Mouse (Mus musculus) kidney, embryonic 15.5 days (tissue): ENCODE data around the gene Etv2. TPM values are rescaled to one million over a fixed set of nuclear protein-coding genes. Genes with fewer than 3 reads are reported as not detected.
A peak's percentile ranks its signal among the peaks of the same experiment; 100 is the strongest.

Experiments used
- ATAC-seq: fragments of 200-750 bp; cut with Nextera tagmentation; replicated peaks from 2 replicates; pipeline ENCODE4 v1.8.0; 2017; ENCODE audit warnings: moderate TSS enrichment; ENCODE audit not compliant: low FRiP score
- H3K27ac ChIP-seq: fragments of 300-500 bp; sonication (generic); 2 replicates; pipeline ENCODE4 v1.5.1; 2015; ENCODE audit warnings: mild to moderate bottlenecking, inconsistent platforms
- H3K27me3 ChIP-seq: fragments of 300-500 bp; sonication (generic); 2 replicates; pipeline ENCODE4 v1.6.1; 2015; ENCODE audit warnings: inconsistent platforms
- H3K36me3 ChIP-seq: fragments of 300-500 bp; sonication (generic); 2 replicates; pipeline ENCODE4 v1.6.1; 2015; ENCODE audit warnings: inconsistent platforms
- H3K4me1 ChIP-seq: fragments of 300-500 bp; sonication (generic); 2 replicates; pipeline ENCODE4 v1.6.1; 2015; ENCODE audit warnings: inconsistent platforms
- H3K4me2 ChIP-seq: fragments of 300-500 bp; sonication (generic); 2 replicates; pipeline ENCODE4 v1.6.1; 2015; ENCODE audit warnings: moderate library complexity, mild to moderate bottlenecking, inconsistent platforms
- H3K4me3 ChIP-seq: fragments of 300-500 bp; sonication (generic); replicated peaks from 2 replicates; pipeline ENCODE4 v1.5.1; 2015; ENCODE audit warnings: mild to moderate bottlenecking, inconsistent platforms
- H3K9ac ChIP-seq: fragments of 300-500 bp; sonication (generic); 2 replicates; pipeline ENCODE4 v1.6.1; 2015; ENCODE audit warnings: mild to moderate bottlenecking, inconsistent platforms
- H3K9me3 ChIP-seq: fragments of 300-500 bp; sonication (generic); replicated peaks from 2 replicates; pipeline ENCODE4 v1.6.1; 2016; ENCODE audit warnings: inconsistent platforms
- WGBS: fragments of 180-500 bp; shearing (Covaris S2); methylation state at CpG from one replicate; pipeline ENCODE4 v1.1.7; 2015; ENCODE audit warnings: mixed read lengths; 5-methylcytosine and 5-hydroxymethylcytosine counted together
- polyA plus RNA-seq: library from polyadenylated mRNA; unstranded; fragments of >200 nt; fragmentation: Nextera tagmentation; extraction: Ambion mirVana; gene quantifications from 2 replicates; pipeline ENCODE4 v1.2.1, GENCODE M21; 2015

The Etv2 gene
- polyA plus RNA-seq, 1 experiment from 2014 or later: not detected

DNA sequence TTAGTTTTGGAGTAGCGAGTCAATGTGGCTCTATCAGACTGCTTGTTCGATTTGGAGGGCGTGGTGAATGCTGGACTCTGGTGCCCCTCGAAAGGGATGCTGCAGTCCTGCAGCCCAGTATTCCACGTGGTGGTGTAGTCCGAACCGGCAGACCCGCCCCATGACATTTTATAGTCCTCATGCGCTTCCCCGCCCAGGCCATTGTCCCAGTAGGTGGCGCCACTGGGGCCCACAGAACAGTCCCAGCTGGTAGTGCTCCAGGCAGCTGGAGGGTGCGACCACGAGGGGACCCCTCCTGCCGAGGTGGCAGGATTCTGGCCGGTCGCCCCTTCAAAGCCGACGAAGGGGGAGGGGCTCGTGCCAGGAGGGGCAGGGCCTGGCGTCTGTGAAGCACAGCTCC, 1.0 kb downstream of the Etv2 start:
- Histone ChIP-seq H3K9me3 (no peaks in the 10 kb centered on the region), H3K9ac (no peak overlapping the region), H3K4me2 (peak overlapping the region; percentile 56), H3K27ac (no peak overlapping the region), H3K4me1 (peaks cover 30% of the 10 kb centered on the region), H3K4me3 (peak overlapping the region; percentile 26), H3K27me3 (peaks cover 69% of the 10 kb centered on the region), H3K36me3 (no peaks in the 10 kb centered on the region)
- ATAC-seq: peak; percentile 73
- under 1% methylated on average over 20 of the region's 20 CpGs for WGBS

DNA sequence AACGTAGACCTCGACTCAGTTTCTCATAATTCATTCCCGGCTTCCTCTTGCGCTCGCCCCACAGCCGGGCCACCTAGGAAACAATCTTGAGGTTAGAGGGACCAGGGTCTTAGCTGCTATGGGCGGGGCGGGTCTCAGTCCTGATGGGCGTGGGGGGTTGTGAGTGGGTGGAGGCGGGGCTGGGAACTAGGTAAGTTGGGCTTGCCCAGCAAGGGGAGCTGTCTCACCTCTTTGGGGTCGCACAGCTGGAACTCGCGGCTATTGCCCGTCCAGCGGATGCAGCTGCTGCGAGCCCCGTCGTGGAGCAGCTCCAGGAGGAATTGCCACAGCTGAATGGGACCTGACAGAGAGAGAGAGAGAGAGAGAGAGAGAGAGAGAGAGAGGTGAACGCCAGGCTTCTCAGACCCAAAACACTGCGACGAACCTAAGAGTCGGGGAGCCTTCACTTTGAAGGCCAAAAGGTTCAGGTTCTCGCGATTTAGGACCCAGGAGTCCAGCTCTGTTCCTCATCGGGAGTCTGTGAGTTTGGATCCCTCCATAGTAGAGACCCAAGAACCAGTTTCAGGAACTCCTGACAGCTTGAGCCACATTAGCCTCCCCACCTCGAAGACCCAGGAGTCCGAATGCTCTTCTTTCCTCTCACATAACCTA, 1.8 kb downstream of the Etv2 start:
- Histone ChIP-seq H3K9ac (0 out of 2 replicates have a peak overlapping the region, but pooled peaks have one; percentile 2), H3K9me3 (no peaks in the 10 kb centered on the region), H3K27me3 (peaks cover 76% of the 10 kb centered on the region), H3K4me2 (0 out of 2 replicates have a peak overlapping the region, but pooled peaks have one; percentile 14), H3K36me3 (no peaks in the 10 kb centered on the region), H3K4me1 (peaks cover 26% of the 10 kb centered on the region), H3K27ac (no peak overlapping the region), H3K4me3 (peak overlapping the region; percentile 12)
- 4% methylated on average over 27 of the region's 27 CpGs for WGBS
- ATAC-seq: no peak

- Histone ChIP-seq H3K9me3 (no peaks in the 10 kb centered on the region), H3K27ac (no peak overlapping the region), H3K4me2 (no peak overlapping the region), H3K4me3 (no peak overlapping the region), H3K36me3 (peaks cover 6% of the 10 kb centered on the region), H3K9ac (no peak overlapping the region), H3K4me1 (peaks cover 19% of the 10 kb centered on the region), H3K27me3 (peaks cover 52% of the 10 kb centered on the region)
- ATAC-seq: no peak
Observed at GRCm38 (mm10) chr7:30629013-30629412, 6.6 kb downstream of the Etv2 start.

DNA sequence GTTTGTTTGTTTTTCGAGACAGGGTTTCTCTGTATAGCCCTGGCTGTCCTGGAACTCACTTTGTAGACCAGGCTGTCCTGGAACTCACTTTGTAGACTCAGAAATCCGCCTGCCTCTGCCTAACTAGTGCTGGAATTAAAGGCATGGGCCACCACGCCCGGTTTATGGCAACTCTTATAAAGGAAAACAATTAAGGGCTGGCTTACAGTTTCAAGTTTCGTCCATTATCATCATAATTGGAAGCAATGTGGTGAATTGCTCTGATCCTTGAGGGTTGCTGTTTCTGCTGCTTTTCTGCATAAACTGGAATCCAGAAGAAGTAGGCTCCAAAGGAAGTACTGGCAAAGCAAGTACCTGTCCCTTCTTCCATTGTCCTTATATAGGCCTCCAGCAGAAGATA, 9.0 kb downstream of the Etv2 start:
- Histone ChIP-seq H3K9me3 (no peaks in the 10 kb centered on the region), H3K36me3 (peaks cover 30% of the 10 kb centered on the region), H3K4me3 (peak overlapping the region; percentile 86; the same call in 1 of the 2 replicates), H3K9ac (no peak overlapping the region), H3K4me1 (peaks cover 13% of the 10 kb centered on the region), H3K27me3 (peaks cover 29% of the 10 kb centered on the region), H3K4me2 (peak overlapping the region; percentile 83), H3K27ac (no peak overlapping the region)
- no peak for ATAC-seq
- 84% methylated on average over 5 of the region's 5 CpGs for WGBS

- Histone ChIP-seq H3K36me3 (peaks cover 38% of the 10 kb centered on the region), H3K4me3 (peak within 1 kb of the TSS; percentile 86), H3K27ac (peak within 1 kb of the TSS; percentile 49), H3K4me2 (peak within 1 kb of the TSS; percentile 83), H3K4me1 (peaks cover 13% of the 10 kb centered on the region), H3K9me3 (no peaks in the 10 kb centered on the region), H3K9ac (peak within 1 kb of the TSS; percentile 73), H3K27me3 (peaks cover 21% of the 10 kb centered on the region)
- WGBS: 1% methylated on average over 44 of the region's 44 CpGs
- ATAC-seq: peak; percentile 93
Observed at GRCm38 (mm10) chr7:30625530-30626384, 9.9 kb downstream of the Etv2 start, which contains the start of gene Cox6b1. Cox6b1 (minus strand) TSS chr7:30626151.

DNA sequence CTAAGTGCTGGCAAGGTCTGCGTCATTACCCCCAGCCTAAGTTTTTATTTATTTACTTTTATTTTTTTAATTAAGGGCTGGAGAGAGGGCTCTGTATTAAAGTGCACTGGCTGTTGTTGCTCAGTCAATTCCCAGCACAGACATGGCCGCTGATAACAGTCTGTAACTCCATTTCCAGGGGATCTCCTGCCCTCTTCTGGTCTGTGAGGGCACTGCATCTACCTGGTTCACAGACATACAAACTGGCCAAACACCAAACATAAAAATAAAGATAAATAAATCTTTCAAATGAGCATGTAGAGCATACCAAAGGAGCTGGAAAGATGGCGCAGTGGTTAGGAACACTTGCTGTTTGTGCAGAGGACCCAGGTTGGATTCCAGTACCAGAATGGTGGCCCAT, 16.4 kb downstream of the Etv2 start:
- Histone ChIP-seq H3K4me3 (no peak overlapping the region), H3K9ac (no peak overlapping the region), H3K27ac (no peak overlapping the region), H3K27me3 (no peaks in the 10 kb centered on the region), H3K4me1 (peaks cover under 1% of the 10 kb centered on the region), H3K4me2 (no peak overlapping the region), H3K9me3 (no peaks in the 10 kb centered on the region), H3K36me3 (peaks cover 87% of the 10 kb centered on the region)
- ATAC-seq: no peak
- WGBS: 88% methylated on average over 3 of the region's 3 CpGs

DNA sequence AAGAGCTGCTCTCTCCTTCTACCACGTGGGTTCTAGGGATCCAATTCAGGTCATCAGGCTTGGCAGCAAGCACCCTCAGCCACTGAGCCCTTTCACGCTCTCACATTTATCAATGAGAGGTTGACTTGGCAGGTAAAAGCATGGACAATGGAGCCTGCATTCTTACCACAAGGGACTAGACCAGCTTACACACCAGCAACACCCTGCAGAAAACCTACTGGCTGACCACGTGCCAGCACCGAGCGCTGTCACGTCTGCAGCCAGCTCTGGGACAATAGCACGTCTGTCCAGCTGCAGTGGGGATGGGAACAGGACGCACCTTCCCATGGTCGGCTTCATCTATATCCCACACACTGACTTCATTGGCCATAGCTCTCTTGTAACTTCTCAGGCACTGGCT, 17.0 kb downstream of the Etv2 start:
- ATAC-seq: no peak
- H3K36me3 ChIP-seq: peaks cover 82% of the 10 kb centered on the region
- no peak overlapping the region for H3K9ac ChIP-seq
- H3K9me3 ChIP-seq: no peaks in the 10 kb centered on the region
- no peak overlapping the region for H3K27ac ChIP-seq
- H3K4me1 ChIP-seq: no peaks in the 10 kb centered on the region; the same call in 1 of the 2 replicates
- WGBS: 95% methylated on average over 9 of the region's 9 CpGs
- H3K4me3 ChIP-seq: no peak overlapping the region
- no peak overlapping the region for H3K4me2 ChIP-seq
- H3K27me3 ChIP-seq: no peaks in the 10 kb centered on the region

DNA sequence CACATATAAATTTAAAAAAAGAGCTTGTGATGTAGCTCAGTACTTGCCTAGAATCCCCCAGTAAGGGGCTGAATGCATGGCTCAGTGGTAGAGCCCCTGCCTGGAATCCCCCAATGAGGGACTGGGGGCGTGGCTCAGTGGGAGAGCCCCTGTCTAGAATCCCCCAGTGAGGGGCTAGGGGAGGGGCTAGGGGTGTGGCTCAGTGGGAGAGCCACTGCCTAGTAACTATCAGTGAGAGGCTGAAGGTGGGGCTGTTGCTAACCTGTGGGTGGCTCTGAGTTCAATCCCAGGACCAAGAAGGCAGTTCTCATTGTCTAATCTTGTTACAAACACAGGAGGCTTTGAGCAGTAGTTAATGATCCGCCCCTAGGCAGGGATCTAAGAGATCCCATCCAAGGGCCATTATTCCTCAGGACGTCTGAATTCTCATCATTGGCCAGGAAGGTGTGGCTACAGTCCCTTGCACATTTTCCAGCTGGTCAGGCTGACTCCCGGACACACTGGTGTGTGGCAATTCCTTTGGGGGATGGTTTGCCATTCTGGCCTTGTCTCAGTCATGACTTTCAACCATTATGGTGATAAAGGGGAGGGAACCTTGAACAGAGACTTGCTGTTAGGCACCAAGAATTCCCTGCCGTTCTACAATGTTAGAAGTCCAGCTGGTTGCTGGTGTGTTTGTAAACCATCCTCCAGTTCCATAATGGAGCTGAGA, 20.4 kb downstream of the Etv2 start:
- Histone ChIP-seq H3K4me3 (no peak overlapping the region), H3K4me1 (peaks cover 15% of the 10 kb centered on the region), H3K9ac (no peak overlapping the region), H3K27me3 (no peaks in the 10 kb centered on the region), H3K36me3 (peaks cover 49% of the 10 kb centered on the region), H3K9me3 (no peaks in the 10 kb centered on the region), H3K27ac (no peak overlapping the region; the same call in 1 of the 2 replicates), H3K4me2 (no peak overlapping the region)
- WGBS: 55% methylated on average over 5 of the region's 5 CpGs
- no peak for ATAC-seq

- Histone ChIP-seq H3K9ac (no peak overlapping the region), H3K4me2 (no peak overlapping the region), H3K4me3 (no peak overlapping the region), H3K27ac (no peak overlapping the region), H3K9me3 (no peaks in the 10 kb centered on the region), H3K27me3 (no peaks in the 10 kb centered on the region), H3K36me3 (peaks cover 42% of the 10 kb centered on the region), H3K4me1 (peaks cover 15% of the 10 kb centered on the region)
- no peak for ATAC-seq
- WGBS: 83% methylated on average over 2 of the region's 2 CpGs
Observed at GRCm38 (mm10) chr7:30614454-30614853, 21.2 kb downstream of the Etv2 start.

GRCm38 (mm10) chr7:30613529-30614112, 22.0 kb downstream of the Etv2 start:
- no peak overlapping the region for H3K4me3 ChIP-seq
- peaks cover 34% of the 10 kb centered on the region for H3K36me3 ChIP-seq
- no peaks in the 10 kb centered on the region for H3K27me3 ChIP-seq
- H3K27ac ChIP-seq: 0 out of 2 replicates have a peak overlapping the region, but pooled peaks have one; percentile 56
- no peak overlapping the region for H3K9ac ChIP-seq
- no peaks in the 10 kb centered on the region for H3K9me3 ChIP-seq
- H3K4me2 ChIP-seq: 0 out of 2 replicates have a peak overlapping the region, but pooled peaks have one; percentile 32
- peak; percentile 31; the same call in 1 of the 2 replicates for ATAC-seq
- H3K4me1 ChIP-seq: peaks cover 17% of the 10 kb centered on the region
- WGBS: 23% methylated on average over 14 of the region's 14 CpGs

DNA sequence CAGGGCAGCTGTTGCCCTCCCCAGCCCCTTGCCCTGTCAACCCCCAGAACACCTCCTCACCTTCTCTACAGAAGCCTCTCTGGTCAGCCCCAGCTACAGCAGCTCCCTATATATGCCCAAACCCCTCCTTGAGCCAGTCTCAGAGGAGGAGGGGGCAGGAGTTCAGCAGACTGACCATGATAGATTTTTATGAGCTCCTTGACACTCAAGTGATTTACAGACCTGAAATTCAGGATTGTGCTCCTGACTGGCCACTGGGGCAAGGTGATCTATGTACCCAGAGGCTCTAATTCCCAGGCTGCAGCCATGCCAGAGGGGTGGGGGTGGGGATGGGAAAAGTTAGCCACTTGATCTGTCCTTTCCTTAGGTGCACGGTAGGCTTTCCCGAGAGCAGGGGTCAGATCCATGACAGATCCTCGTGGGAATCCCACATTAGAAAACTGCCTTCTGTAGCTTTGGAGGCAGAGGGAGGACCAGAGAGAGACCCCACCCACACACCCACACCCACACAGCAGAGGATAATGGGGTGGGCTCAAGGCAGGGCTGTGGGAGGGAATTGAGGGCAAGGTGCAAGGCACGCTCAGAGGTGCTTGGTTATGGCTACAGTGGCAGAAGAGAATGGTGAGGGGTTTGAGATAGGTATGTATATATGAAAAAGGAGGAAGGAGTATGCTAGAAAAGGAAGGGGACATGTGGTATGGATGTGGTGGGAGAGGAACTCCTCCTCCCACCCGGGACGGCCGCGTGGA, 22.8 kb downstream of the Etv2 start, which contains the start of gene Upk1a:
Upk1a (minus strand) TSS at position 194 of the 749 bp plus-strand sequence.
- no peak within 1 kb of the TSS for H3K9ac ChIP-seq
- ATAC-seq: peak; percentile 57
- peaks cover 22% of the 10 kb centered on the region for H3K4me1 ChIP-seq
- peaks cover 26% of the 10 kb centered on the region for H3K36me3 ChIP-seq
- H3K4me3 ChIP-seq: no peak within 1 kb of the TSS
- peak within 1 kb of the TSS; percentile 32 for H3K4me2 ChIP-seq
- H3K27me3 ChIP-seq: no peaks in the 10 kb centered on the region
- WGBS: 39% methylated on average over 8 of the region's 8 CpGs
- H3K27ac ChIP-seq: 0 out of 2 replicates have a peak within 1 kb of the TSS, but pooled peaks have one; percentile 56
- H3K9me3 ChIP-seq: no peaks in the 10 kb centered on the region
